Mouse (Mus musculus) forebrain, embryonic 10.5 days (tissue): ENCODE measurements around the gene St6gal1. TPM values are rescaled to one million over a fixed set of nuclear protein-coding genes. Genes with fewer than 3 reads are reported as not detected.

Experiments used
- DNase-seq: peaks from one replicate; pipeline ENCODE4 v3.0.0-alpha.2; 2017; ENCODE audit warnings: low spot score; ENCODE audit errors: extremely low spot score
- H3K27ac ChIP-seq: fragments of 300-500 bp; sonication (generic); 2 replicates; pipeline ENCODE4 v1.5.1; 2016; ENCODE audit warnings: mild to moderate bottlenecking
- H3K27me3 ChIP-seq: fragments of 300-500 bp; sonication (generic); 2 replicates; pipeline ENCODE4 v1.6.1; 2016; ENCODE audit warnings: mild to moderate bottlenecking; ENCODE audit not compliant: poor library complexity, severe bottlenecking
- H3K36me3 ChIP-seq: fragments of 300-500 bp; sonication (generic); replicated peaks from 2 replicates; pipeline ENCODE4 v1.6.1; 2016; ENCODE audit warnings: mild to moderate bottlenecking, moderate library complexity
- H3K4me1 ChIP-seq: fragments of 300-500 bp; sonication (generic); 2 replicates; pipeline ENCODE4 v1.6.1; 2016
- H3K4me3 ChIP-seq: fragments of 300-500 bp; sonication (generic); 2 replicates; pipeline ENCODE4 v1.5.1; 2016; ENCODE audit warnings: mild to moderate bottlenecking, moderate library complexity
- H3K9me3 ChIP-seq: fragments of 300-500 bp; sonication (generic); 2 replicates; pipeline ENCODE4 v1.6.1; 2016; ENCODE audit warnings: mild to moderate bottlenecking, moderate library complexity
- WGBS: fragments of 180-500 bp; shearing (Covaris S2); methylation state at CpG from one replicate; pipeline ENCODE4 v1.1.7; 2016; 5-methylcytosine and 5-hydroxymethylcytosine counted together
- polyA plus RNA-seq: library from polyadenylated mRNA; unstranded; fragments of >200 nt; fragmentation: Nextera tagmentation; extraction: Ambion mirVana; gene quantifications from 2 replicates; pipeline ENCODE4 v1.2.1, GENCODE M21; 2016

The St6gal1 gene
- polyA plus RNA-seq, 1 experiment from 2014 or later, result 19.7 TPM

- Histone ChIP-seq H3K36me3 (peaks cover 38% of the 10 kb centered on the region), H3K27me3 (no peaks in the 10 kb centered on the region), H3K27ac (peak overlapping the region; percentile 35; the same call in 1 of the 2 replicates), H3K4me3 (no peak overlapping the region), H3K9me3 (no peaks in the 10 kb centered on the region), H3K4me1 (peaks cover 26% of the 10 kb centered on the region)
- WGBS, result 73% methylated on average over 6 of the region's 6 CpGs
- DNase-seq, result no peak
These were observed 100.5 kb downstream of the St6gal1 start for GRCm38 (mm10) chr16:23324867-23325650.

GRCm38 (mm10) chr16:23326664-23327063 lies 102.1 kb downstream of the St6gal1 start:
- 90% methylated on average over 6 of the region's 6 CpGs for WGBS
- H3K4me1 ChIP-seq, result peaks cover 26% of the 10 kb centered on the region
- H3K27ac ChIP-seq, result no peak overlapping the region
- H3K36me3 ChIP-seq, result peaks cover 29% of the 10 kb centered on the region
- no peak for DNase-seq
- H3K27me3 ChIP-seq, result no peaks in the 10 kb centered on the region
- no peaks in the 10 kb centered on the region for H3K9me3 ChIP-seq
- H3K4me3 ChIP-seq, result no peak overlapping the region

- no peak overlapping the region for H3K4me3 ChIP-seq
- H3K27me3 ChIP-seq, result no peaks in the 10 kb centered on the region
- DNase-seq, result no peak
- no peak overlapping the region for H3K27ac ChIP-seq
- H3K36me3 ChIP-seq, result peaks cover 29% of the 10 kb centered on the region
- peaks cover 24% of the 10 kb centered on the region for H3K4me1 ChIP-seq
- WGBS, result 94% methylated on average over 7 of the region's 7 CpGs
- H3K9me3 ChIP-seq, result no peaks in the 10 kb centered on the region
These were observed 102.7 kb downstream of the St6gal1 start for GRCm38 (mm10) chr16:23327266-23327665.

GRCm38 (mm10) chr16:23328201-23328600 lies 103.7 kb downstream of the St6gal1 start:
- peaks cover 33% of the 10 kb centered on the region for H3K36me3 ChIP-seq
- peaks cover 18% of the 10 kb centered on the region for H3K4me1 ChIP-seq
- no peak overlapping the region for H3K4me3 ChIP-seq
- no peak overlapping the region for H3K27ac ChIP-seq
- no peak for DNase-seq
- 92% methylated on average over 7 of the region's 7 CpGs for WGBS
- H3K27me3 ChIP-seq, result no peaks in the 10 kb centered on the region
- H3K9me3 ChIP-seq, result no peaks in the 10 kb centered on the region

GRCm38 (mm10) chr16:23332136-23332535 lies 107.6 kb downstream of the St6gal1 start:
- 76% methylated on average over 2 of the region's 2 CpGs for WGBS
- peaks cover 35% of the 10 kb centered on the region for H3K36me3 ChIP-seq

GRCm38 (mm10) chr16:23332686-23333085 lies 108.1 kb downstream of the St6gal1 start:
- no peaks in the 10 kb centered on the region for H3K27me3 ChIP-seq
- no peaks in the 10 kb centered on the region for H3K9me3 ChIP-seq
- H3K4me1 ChIP-seq, result peaks cover 4% of the 10 kb centered on the region; the same call in 1 of the 2 replicates
- WGBS, result 90% methylated on average over 6 of the region's 6 CpGs
- H3K4me3 ChIP-seq, result no peak overlapping the region
- no peak overlapping the region for H3K27ac ChIP-seq
- peaks cover 31% of the 10 kb centered on the region for H3K36me3 ChIP-seq
- DNase-seq, result no peak

More at GRCm38 (mm10) chr16:23332136-23332535, 107.6 kb downstream of the St6gal1 start:
- no peak overlapping the region for H3K27ac ChIP-seq
- DNase-seq, result no peak
- H3K9me3 ChIP-seq, result no peaks in the 10 kb centered on the region
- peaks cover 4% of the 10 kb centered on the region; the same call in 1 of the 2 replicates for H3K4me1 ChIP-seq
- H3K4me3 ChIP-seq, result no peak overlapping the region
- no peaks in the 10 kb centered on the region for H3K27me3 ChIP-seq

- Histone ChIP-seq H3K27me3 (no peaks in the 10 kb centered on the region), H3K9me3 (no peaks in the 10 kb centered on the region), H3K4me1 (peaks cover 4% of the 10 kb centered on the region; the same call in 1 of the 2 replicates), H3K4me3 (no peak overlapping the region), H3K27ac (no peak overlapping the region), H3K36me3 (peaks cover 17% of the 10 kb centered on the region)
- WGBS, result 86% methylated on average over 6 of the region's 6 CpGs
- DNase-seq, result no peak
These were observed 109.5 kb downstream of the St6gal1 start for GRCm38 (mm10) chr16:23333875-23334551.

- peaks cover 34% of the 10 kb centered on the region for H3K36me3 ChIP-seq
These were observed 112.8 kb downstream of the St6gal1 start for GRCm38 (mm10) chr16:23337317-23337716.

GRCm38 (mm10) chr16:23341254-23341653 lies 116.7 kb downstream of the St6gal1 start:
- peaks cover 2% of the 10 kb centered on the region; the same call in 1 of the 2 replicates for H3K9me3 ChIP-seq
- no peak for DNase-seq
- no peak overlapping the region for H3K4me3 ChIP-seq
- H3K27me3 ChIP-seq, result no peaks in the 10 kb centered on the region
- no peak overlapping the region for H3K27ac ChIP-seq
- WGBS, result 94% methylated on average over 2 of the region's 2 CpGs
- no peaks in the 10 kb centered on the region for H3K4me1 ChIP-seq
- H3K36me3 ChIP-seq, result peaks cover 38% of the 10 kb centered on the region

More at GRCm38 (mm10) chr16:23337317-23337716, 112.8 kb downstream of the St6gal1 start:
- no peak overlapping the region for H3K27ac ChIP-seq
- no peak overlapping the region for H3K4me3 ChIP-seq
- no peaks in the 10 kb centered on the region for H3K27me3 ChIP-seq
- WGBS, result 85% methylated on average over 4 of the region's 4 CpGs
- DNase-seq, result no peak
- H3K9me3 ChIP-seq, result 0 out of 2 replicates have a peak, but pooled peaks cover 2% of the 10 kb centered on the region
- peaks cover 4% of the 10 kb centered on the region; the same call in 1 of the 2 replicates for H3K4me1 ChIP-seq

GRCm38 (mm10) chr16:23350802-23351201 lies 126.3 kb downstream of the St6gal1 start:
- H3K27ac ChIP-seq, result no peak overlapping the region
- 51% methylated on average over 2 of the region's 2 CpGs for WGBS
- no peak for DNase-seq

GRCm38 (mm10) chr16:23361031-23361430 lies 136.5 kb downstream of the St6gal1 start:
- H3K27me3 ChIP-seq, result no peaks in the 10 kb centered on the region

More at GRCm38 (mm10) chr16:23350802-23351201, 126.3 kb downstream of the St6gal1 start:
- Histone ChIP-seq H3K27me3 (no peaks in the 10 kb centered on the region), H3K4me1 (peaks cover 8% of the 10 kb centered on the region), H3K4me3 (no peak overlapping the region), H3K9me3 (no peaks in the 10 kb centered on the region), H3K36me3 (peaks cover 12% of the 10 kb centered on the region)

GRCm38 (mm10) chr16:23361434-23361970 lies 137.0 kb downstream of the St6gal1 start:
- WGBS, result 80% methylated on average over 3 of the region's 3 CpGs
- no peak for DNase-seq
- H3K27me3 ChIP-seq, result no peaks in the 10 kb centered on the region
- H3K4me3 ChIP-seq, result no peak overlapping the region
- H3K9me3 ChIP-seq, result no peaks in the 10 kb centered on the region
- no peaks in the 10 kb centered on the region for H3K4me1 ChIP-seq
- H3K36me3 ChIP-seq, result peaks cover 30% of the 10 kb centered on the region
- no peak overlapping the region for H3K27ac ChIP-seq

More at GRCm38 (mm10) chr16:23361031-23361430, 136.5 kb downstream of the St6gal1 start:
- Histone ChIP-seq H3K36me3 (peaks cover 34% of the 10 kb centered on the region), H3K4me3 (no peak overlapping the region), H3K27ac (no peak overlapping the region), H3K4me1 (no peaks in the 10 kb centered on the region), H3K9me3 (no peaks in the 10 kb centered on the region)
- DNase-seq, result no peak
- 89% methylated on average over 4 of the region's 4 CpGs for WGBS
